Mouse (Mus musculus) brain, embryonic 14.5 days (tissue): ENCODE data around the gene Utp14b.

Experiments
- CTCF ChIP-seq: fragments of 200-500 bp; IDR thresholded peaks from 2 replicates; pipeline ENCODE4 v1.5.1; 2012; ENCODE audit warnings: inconsistent platforms, mild to moderate bottlenecking, moderate library complexity, borderline replicate concordance; ENCODE audit not compliant: insufficient read depth, insufficient read length; ENCODE audit errors: extremely low read depth
- POLR2A ChIP-seq: fragments of 200-500 bp; IDR thresholded peaks from 2 replicates; pipeline ENCODE4 v1.6.1; 2012; ENCODE audit warnings: mild to moderate bottlenecking, inconsistent platforms, borderline replicate concordance; ENCODE audit not compliant: poor library complexity, insufficient read depth, insufficient read length, severe bottlenecking; ENCODE audit errors: extremely low read depth

DNA sequence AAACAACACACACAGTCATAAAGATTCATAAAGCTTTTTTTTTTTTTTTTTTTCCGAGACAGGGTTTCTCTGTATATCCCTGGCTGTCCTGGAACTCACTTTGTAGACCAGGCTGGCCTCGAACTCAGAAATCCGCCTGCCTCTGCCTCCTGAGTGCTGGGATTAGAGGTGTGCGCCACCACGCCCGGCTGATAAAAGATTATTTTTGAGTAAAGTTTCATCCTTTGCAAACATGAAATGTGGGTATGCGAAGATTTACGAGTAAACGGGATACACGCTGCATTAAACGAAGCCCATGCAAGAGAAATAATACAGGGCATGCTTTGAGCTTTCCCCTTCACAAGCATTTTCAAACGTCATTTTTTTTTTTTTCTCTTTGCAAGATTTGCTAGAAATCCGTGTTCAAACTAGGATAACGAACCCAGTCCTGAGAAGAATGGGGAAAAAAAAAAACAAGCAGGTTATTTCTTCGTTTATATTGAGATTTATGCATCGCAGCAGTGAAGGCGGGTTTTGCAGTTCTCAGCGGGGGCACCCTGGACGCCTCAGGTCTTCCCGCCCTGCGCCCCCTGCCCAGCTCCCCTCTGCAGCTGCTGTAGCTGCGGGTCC, 713 bp upstream of the Utp14b start:
- no peak; the same call in 1 of the 2 replicates for TF ChIP-seq POLR2A
- no peak for TF ChIP-seq CTCF
